Mouse (Mus musculus) frontal cortex, postnatal 10 days (tissue): ENCODE data around the gene Pkmyt1.

Experiments
- DNase-seq, 2 experiments: peaks; one replicate each; pipeline ENCODE4 v3.0.0; 2022; ENCODE audit warnings: low spot score in 2 of 2, mixed read lengths in 1 of 2

The Pkmyt1 gene

DNA sequence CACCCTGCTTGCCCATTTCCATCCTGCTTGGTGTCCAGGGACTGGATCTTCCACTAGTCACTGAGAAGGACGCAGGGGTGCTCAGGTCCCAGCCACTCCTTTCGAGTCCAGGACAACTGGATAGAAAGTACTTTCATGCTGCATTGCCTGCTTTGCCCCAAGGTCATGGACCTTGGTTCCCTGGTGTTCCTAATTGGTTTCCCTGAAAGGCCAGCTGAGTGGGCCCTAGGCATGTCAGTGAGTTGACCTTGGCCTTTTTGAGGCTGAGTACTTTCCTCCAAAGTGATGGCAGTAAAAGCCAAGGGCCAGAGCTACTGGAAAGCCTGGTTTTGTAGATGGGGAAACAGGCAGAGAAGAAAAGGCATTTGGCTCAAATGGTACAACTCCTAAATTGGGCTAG is 4.2 kb upstream of the Pkmyt1 start:
- DNase-seq, result no peak

GRCm38 (mm10) chr17:23722376-23723125 is 3.6 kb upstream of the Pkmyt1 start, which contains the start of gene 1520401A03Rik:
Gene 1520401A03Rik, minus strand, starts transcription at chr17:23722783.
- DNase-seq, result no peak

GRCm38 (mm10) chr17:23725477-23725876 is 659 bp upstream of the Pkmyt1 start:
- DNase-seq, result no peak

- DNase-seq, result peak; percentile 70 to 75
Observed at GRCm38 (mm10) chr17:23726758-23727142, 614 bp downstream of the Pkmyt1 start.

- no peak for DNase-seq
Observed at GRCm38 (mm10) chr17:23730441-23730840, 4.3 kb downstream of the Pkmyt1 start.

DNA sequence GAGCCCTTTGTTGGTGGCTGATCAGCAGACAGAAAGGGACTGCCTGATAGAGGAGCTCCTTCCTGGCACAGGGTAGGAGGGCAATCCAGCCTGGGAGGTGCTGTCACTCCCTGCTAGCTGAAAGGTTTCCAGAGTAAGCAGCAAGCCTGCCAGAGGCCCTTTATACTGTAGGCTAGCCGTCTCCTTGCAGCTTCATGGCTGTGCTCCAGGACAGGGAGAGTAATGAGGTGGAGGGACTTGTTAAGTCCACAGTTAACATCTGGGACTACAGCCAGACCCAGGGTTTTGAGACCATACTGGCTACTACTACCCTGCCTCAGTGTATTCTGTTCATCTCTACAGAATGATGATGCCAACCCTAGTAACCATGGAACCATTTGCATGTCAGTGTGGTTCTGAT is 8.2 kb downstream of the Pkmyt1 start:
- DNase-seq, result no peak

DNA sequence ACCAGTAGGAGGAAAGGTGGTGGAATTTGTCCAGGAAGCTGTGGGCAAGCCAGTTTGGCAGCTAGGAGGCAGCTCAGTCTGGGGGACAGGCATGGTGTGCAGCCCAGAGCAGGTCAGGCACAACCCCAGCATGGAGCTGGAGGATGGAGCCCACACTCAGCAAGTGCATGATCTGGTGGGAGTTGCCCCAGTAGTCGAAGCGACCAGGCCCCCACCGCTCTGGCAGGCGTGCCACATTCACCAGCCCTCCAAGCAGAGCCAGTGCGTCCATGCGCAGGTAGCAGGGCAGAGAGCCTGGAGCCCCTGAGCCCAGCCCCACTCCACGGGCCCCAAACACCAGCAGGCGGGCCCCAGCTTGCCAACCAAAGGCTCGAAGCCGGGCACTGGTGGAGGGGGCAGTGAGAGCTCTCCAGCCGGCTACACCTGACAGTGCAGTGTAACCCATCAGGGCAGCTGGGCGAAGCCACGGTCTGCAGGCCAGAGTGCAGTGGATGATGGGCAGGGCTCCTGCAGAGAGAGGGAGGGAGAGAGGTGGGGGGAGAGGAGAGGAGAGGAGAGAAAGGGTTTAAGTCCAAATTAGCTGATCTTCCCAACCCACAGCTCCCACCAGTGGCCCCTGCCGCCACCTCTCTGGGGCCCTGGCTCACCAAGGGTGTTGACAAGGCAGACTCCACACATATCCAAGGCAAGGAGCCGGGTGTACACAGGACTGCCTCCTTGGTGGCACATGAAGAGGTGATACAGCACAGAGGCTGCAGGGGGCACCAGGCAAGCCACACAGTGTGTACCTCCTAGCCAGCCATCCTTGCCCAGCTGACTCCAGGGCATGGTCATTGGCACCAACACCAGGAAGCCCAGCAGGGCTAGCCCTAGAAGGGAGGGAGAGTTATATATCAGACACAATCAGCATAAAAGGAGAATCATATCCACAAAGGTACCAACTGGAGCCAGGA is 11.6 kb downstream of the Pkmyt1 start:
- DNase-seq, result no peak

- no peak for DNase-seq
Observed at GRCm38 (mm10) chr17:23738836-23739201, 12.7 kb downstream of the Pkmyt1 start.

DNA sequence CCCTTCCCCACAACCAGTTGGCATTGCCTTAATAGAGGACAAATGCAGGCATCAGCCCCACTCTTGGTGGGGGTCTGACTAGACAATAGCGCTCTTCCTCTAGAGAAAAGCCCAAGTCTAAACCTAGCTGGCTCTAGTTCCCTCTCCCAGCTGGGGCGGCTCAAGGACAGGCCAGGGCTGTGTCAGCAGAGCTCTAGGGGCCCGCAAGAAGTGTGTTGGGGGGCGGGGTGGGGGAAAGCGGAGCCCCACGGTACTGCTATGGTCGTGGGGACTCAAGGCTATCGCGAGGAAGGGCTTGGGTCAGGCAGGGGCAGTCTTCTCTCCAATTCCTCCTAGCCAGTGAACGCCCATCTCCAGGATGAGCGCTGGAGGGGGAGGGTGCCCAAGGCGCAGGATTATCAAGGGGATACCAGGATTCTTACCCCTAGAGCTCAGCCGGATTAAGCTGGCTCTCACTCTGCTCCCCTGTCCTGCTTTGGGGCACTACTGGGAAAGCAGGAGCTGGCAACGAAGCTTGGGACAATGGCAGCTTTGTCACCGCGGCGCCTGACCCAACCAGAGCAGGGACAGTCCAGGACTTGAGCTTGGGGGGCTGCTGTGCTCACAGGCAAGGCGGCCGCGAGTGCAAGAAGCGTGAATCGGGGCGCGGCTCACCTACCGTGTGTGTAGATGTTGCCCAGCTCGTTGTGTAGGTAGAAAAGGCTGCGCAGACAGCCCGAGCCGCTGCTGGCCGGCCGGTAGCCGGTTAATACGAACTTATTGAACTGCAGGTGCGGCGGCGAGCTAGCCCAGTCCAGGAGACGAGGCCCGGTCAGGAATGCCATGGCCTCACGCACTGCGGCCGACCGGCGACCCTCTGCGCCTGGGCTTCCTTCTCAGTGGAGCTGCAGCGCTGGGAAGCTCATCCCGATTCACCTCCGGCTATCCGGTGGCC is 13.3 kb downstream of the Pkmyt1 start:
- peak in 1 of 2 experiments; percentile 55 for DNase-seq

DNA sequence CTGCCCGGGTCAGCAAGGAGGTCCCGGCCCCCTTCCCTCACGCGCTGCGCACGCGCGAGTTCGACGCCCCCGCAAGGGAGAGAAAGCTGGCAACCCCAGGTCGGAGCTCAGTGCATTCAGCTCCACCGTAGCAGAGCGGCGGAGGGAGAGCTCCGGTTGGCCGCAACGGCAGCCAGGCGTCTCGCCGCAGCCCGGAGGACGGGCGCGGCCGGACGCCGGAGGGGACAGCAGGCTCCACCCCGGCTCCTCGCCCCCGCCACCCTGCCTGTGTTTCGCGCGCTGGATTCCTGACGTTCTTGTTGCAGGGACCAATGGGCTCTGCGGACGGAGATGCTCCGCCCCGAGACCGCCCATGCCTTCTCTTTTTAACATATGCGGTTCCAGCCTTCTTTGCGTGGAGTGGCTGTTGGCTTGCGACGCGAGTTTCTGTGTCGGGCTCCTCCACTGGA is 14.0 kb downstream of the Pkmyt1 start:
- DNase-seq, result peak; percentile 86 to 93

- DNase-seq, result no peak
Observed at GRCm38 (mm10) chr17:23740598-23741021, 14.5 kb downstream of the Pkmyt1 start, which contains the start of gene Paqr4. Gene Paqr4, minus strand, starts transcription at chr17:23740867.

GRCm38 (mm10) chr17:23741359-23742209 is 15.4 kb downstream of the Pkmyt1 start:
- no peak for DNase-seq

- no peak for DNase-seq
Observed at GRCm38 (mm10) chr17:23742210-23742793, 16.2 kb downstream of the Pkmyt1 start.

DNA sequence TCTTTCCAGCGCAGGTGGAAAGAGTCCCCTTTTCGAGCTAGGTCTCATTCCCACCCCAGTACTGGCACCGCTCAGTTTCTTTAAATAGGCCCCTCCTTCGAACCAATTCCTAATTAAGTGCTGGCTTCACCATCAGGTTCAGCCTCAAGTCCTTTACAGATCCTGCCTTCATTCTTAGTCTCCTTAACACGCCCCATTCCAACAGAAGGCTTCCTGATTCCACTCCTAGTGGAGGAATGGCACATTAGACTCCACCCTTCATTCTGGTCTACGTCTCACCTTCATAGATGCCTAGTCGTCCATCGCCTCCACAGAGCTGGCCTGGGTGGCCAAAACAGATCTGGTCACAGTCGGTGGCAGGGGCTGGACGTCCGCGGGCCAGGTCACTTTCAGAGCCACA is 16.8 kb downstream of the Pkmyt1 start:
- DNase-seq, result no peak

- no peak for DNase-seq
Observed at GRCm38 (mm10) chr17:23744076-23744475, 17.9 kb downstream of the Pkmyt1 start.

GRCm38 (mm10) chr17:23744651-23745050 is 18.5 kb downstream of the Pkmyt1 start:
- no peak for DNase-seq

DNA sequence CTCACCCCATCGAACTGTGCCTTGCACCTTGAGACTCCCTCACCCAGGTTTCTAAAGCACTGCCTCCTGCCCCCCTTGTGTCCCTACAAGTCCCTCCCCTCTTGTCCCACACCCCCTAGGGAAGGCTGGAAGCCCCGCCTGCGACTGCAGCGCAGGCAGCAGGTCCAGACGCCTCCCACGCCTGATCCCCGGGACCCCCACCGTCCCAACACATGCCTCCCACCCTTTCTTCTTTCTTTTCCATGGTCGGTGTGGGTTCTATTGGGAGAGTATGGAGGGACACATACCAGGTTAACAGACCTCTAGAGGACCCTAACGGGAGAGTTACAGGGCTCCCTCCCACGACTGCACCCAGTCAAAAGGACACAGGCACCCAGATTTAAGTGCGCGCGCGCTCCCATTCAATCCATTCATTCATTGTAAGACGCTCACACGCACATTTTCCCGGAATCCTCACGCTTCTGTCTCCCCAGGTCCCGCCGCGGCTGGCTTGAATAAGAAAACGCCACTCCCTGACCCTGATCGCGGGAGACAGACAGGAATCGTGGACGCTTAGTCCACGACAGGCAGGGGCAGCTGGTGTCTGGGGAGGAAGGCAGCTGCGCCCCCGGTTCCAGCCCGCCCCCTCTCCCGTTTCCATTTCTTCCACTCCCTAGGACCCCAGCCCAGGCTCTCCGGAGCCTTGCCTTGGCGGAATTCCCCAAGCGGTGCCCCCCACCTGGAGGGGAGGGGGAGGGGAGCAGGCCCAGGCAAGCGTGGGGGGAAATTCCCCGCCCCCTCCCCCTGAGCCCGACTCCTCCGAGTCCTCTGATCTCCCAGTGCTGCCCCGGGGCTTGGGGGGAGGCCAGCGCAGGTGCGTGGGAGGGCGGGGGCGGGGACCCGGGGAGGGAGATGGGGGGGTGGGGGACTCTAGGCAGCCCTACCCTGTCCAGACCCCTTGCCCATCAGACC is 19.4 kb downstream of the Pkmyt1 start, which contains the start of gene Kremen2:
TSS of gene Kremen2 (minus strand) at position 533 of the 951 bp plus-strand sequence.
- no peak for DNase-seq

DNA sequence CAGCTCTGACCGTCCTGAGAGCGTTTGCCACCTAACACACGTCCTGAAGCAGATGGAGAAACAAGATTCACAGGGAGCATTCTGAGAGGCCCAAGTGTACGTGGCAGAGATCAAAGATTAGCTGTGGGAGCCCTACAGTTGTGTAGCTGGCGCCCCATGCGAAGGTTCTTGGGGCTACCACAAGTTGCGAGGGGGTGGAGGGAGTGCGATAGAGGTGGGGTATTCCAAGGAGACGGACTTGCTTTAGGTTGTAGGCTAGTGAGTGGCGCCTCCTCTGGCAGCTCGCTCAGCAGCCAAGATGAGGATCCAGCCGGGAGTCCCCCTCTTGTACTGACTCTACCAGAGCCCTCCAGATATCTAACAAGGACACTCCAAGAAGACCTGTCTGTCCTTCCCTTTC is 20.2 kb downstream of the Pkmyt1 start:
- no peak for DNase-seq

DNA sequence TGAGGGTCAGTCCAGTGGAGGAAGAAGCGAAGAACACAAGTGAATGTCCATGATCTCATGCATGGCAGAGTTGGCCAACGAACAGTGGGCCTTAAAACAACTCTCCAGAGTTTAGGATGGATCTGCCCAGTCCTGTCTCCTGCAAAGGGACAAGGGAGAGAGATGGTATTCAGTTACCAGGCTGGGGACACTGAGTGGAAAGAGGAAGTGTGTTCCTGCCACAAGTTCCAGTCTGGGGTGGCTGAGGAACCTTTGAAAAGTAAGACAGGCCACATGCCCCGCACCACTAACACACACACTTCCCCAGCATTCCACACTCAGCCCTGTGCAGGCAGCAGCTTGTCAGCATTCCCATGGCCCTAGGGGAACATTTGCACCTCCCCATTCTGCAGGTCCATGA is 20.6 kb downstream of the Pkmyt1 start:
- no peak for DNase-seq
